Mouse (Mus musculus): Measurements from ENCODE around the gene Fgd3.

Gene Fgd3

DNA sequence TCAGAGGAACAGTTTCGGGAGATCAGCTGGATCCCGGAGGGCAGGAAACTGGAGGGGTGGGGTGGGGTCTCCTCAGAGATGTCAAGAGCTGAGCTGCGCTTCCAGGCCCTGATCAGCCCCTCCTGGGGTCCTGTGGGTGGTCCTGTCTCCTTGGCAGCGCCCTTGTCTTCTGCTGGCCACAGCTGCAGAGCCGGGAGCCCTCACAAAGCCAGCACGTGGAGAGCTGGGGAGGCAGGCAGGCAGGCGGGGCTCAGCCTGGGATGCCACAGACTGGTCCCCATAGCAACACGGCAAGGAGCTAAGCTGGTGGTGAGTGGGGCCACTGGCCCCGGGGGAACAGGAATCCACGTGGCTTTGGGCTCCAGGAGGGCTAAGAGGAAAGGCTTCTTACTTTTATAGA is at the start of gene Fgd3:
Gene Fgd3, minus strand, starts transcription at position 272 of the 400 bp plus-strand sequence.
- DNase-seq (ENCODE audit: low spot score) = peak; percentile 85

DNA sequence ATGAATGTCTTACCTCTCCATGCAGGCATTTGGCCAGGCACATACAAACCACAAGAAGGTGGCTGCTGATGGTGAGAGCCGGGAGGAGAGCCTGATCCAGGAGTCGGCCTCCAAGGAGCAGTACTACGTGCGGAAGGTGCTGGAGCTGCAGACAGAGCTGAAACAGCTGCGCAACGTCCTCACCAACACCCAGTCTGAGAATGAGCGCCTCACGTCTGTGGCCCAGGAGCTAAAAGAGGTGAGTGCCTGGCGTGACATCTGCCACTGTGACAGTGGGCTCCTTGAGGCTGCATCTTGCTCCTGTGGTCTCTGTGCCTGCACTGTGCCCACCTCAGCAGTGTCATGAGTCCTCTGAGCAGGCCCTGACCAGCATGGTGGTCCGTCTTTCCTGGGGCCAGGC is 49.3 kb upstream of the Fgd3 start:
- no peak for DNase-seq (ENCODE audit: low spot score)

DNA sequence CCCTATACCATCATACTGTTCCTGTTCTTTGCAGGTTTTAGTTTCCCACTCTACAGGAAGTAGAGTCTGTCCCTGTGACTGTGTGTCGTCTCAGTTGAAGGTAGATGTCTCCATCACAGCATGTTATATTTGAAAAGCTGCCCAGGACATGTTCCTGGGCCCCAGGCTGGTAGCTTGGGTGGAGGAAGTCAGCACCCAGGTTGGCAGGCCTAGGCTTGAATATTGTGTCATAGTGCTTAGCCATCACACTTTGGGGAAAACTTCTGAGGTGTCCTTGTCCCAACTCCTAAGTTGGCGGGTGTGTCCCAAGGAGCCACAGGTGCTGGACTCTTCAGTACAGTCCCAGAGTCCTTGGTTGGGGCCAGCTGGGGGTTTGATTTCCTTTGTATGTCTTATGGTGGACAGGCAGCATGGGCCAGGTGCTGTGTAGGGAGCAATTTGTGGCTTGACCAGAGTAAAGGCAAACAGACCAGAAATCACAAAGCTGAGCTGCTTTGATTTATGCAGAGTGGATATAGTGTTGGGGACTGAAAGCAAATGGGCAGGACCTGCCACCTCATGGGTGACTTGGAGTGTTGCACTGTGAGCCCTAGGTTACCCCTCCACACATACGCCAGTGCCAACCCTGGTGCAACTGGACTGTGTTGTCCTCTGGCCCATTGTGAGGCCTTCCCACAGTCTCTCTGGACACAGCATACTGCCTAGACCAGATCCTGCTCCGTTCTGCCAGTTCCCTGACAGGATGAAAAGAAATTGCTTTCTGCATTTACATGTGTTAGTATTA is 47.7 kb upstream of the Fgd3 start:
- DNase-seq (ENCODE audit: low spot score) = no peak

DNA sequence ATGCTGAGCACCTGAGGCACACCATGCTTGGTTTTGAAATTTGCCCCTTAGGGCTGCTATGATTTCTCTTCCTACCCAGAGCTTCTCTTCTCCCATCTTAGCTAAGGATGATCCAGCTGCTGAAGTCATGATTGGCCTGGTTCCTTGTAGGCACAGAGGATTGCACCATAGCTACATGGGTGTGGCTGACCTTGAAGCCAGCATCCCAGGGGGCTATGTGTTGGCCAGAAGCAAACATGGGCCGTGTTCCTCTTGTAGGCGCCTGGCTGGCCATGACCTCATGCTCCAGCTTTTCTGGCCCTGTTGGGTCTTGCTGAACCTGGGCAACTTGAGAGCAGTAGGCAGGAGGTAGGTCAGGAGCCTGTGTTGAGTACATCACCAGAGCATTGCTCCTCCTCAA is 44.6 kb upstream of the Fgd3 start:
- no peak for DNase-seq (ENCODE audit: low spot score)

DNA sequence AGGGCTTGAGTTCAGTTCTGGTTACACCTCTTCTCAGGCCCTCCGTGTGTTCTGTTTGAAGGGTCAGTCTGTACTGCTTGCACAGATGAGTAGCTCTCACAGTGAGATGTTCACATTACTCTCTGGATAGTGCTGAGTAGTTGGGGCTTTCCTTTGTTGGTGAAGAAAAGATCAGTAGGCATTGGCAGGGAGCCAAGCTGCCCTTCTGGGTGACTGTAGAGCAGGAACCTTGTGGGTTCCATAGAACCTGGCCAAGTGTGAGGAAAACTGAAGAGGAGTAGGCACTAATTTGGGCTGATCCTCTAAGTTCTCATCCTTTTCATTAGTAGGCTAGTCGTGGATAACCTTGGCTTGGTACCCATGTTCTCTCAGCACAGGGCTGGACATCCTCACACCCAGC is 42.7 kb upstream of the Fgd3 start:
- DNase-seq (ENCODE audit: low spot score) = no peak

DNA sequence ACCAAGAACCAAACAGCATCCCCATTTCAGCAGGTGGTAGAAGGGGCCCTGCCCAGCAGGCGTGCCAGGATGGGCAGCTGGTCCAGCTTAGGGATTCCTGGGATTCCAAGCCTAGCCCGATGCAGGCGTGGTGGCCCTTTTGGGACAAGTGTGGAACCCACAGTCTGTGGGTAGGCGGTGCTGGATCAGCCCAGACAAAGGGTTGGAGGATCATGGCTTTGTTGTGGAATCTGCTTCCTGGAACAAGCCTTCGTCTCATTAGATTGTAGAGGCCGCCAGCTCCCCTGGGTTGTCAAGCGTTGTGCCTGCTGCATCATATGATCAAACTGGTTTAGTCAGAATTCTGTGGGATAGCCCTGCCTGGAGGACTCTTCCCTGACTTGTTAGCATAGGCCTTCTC is 42.3 kb upstream of the Fgd3 start:
- no peak for DNase-seq (ENCODE audit: low spot score)

DNA sequence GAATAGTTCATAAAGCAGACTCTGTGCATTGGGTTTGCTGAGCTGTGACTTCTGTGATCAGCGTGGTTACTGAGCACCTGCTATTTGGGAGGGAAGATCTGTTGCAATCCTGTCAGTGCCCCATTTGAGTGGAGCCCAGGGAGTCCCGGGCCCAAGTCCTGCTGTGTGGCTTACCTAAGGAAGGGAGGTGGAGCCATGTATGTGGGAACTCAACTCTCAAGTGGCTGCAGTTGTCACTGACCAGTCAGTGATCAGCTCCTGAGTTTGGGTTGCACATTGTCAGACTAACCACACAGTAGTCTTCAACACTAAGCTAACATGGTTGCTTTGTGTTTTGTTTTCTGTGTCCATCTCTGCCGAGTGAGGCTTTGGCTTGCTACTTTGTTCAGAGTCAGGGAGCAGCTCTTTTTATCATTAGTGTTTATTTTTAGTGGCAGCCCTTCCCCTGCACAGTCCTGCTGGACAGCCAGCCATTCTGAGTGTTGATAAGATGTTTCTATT is 40.8 kb upstream of the Fgd3 start:
- no peak for DNase-seq (ENCODE audit: low spot score)

DNA sequence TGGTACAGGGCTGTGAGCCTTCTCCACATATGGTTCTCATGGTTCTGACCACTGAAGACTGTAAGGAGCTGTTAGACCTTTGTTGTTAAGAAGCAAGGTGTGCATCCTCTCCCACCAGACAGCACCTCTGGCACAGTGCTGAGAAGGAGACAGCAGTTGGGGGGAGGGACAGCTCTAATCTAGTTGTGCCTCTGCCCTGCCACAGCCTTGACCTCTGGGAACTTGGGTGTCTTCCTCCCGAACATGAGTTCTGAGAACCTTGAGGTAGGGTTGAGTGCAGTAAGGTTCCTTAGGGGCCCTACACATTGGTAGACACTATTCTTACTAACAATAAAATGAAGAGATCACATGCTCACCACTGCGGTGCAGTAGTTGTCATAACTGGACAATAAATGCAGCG is 38.1 kb upstream of the Fgd3 start:
- no peak for DNase-seq (ENCODE audit: low spot score)

DNA sequence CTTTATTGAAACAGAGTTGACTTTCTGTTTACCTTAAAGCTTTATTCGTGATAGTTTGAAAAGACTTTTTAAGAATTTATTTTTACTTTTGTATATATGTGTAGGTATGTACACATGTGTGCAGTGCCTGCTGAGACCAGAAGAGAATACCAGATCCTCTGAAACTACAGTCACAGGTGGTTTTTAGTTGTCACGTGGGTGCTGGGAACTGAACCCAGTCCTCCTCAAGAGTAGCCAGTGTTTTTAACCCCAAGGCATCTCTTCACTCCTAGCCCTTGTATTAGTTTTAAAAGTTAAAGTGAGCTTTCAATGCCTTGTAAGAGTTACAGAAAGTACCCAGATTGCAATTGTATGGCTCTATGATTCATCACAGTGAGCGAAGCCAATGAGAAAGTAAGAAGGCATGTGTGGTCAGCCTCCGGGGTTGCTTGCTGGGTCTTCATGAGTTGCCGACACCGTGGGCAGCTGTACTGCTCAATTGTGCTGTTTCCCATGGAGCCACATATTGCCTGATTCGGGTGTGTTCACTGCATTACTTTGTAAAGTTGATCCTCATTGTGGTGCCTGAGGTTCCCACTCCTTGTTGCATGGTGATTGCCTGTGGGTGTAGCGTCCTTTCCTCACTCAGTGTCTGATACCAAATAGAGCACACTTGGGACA is 37.4 kb upstream of the Fgd3 start:
- DNase-seq (ENCODE audit: low spot score) = no peak

DNA sequence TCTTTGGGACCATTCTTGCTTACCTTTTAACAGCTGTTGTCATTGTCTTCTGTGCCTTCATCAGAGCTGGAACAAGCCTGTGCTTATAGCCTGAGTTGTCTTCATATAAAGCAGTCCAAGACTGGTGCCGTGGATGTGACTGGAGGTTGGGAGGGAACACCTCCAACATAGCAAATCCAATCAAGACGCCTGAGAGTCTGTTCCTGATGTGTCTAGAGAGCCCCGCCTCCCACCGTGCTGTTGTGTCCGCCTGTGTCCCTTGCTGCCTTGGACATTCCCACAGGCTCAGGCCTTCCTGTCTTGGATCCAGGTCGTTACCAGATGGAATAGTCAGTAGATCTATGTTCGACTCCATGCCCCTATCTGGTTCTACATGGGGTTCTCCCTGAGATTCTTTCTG is 36.0 kb upstream of the Fgd3 start:
- no peak for DNase-seq (ENCODE audit: low spot score)

DNA sequence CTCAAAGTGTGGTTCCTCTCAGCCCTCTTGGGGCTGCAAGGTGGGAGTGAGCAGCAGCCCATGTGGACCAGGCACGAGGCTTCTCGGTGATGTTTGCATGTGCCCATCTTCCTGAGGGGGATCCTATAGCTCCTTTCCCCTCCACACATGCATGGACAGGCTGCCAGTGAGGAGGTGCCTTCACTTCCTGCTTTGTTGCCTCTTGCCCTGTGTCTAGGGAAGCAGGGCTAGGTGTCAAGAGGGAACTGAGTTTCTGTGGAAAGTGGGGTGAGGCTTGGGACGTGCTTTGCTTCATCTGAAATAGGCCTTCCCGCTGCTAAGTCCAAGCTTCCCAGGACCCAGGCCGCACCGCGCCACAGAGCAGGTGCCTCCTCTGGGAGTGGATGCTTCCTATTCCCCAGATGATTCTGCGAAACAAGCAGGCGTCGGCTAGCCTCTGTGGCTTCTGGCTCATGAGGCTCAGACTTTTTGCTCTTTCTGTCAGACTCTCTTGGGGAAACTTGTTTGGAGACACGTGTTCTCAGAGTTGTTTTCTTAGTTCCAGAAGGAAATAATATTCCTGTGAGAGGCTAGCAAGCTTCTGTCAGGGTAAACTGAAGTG is 35.5 kb upstream of the Fgd3 start:
- no peak for DNase-seq (ENCODE audit: low spot score)

DNA sequence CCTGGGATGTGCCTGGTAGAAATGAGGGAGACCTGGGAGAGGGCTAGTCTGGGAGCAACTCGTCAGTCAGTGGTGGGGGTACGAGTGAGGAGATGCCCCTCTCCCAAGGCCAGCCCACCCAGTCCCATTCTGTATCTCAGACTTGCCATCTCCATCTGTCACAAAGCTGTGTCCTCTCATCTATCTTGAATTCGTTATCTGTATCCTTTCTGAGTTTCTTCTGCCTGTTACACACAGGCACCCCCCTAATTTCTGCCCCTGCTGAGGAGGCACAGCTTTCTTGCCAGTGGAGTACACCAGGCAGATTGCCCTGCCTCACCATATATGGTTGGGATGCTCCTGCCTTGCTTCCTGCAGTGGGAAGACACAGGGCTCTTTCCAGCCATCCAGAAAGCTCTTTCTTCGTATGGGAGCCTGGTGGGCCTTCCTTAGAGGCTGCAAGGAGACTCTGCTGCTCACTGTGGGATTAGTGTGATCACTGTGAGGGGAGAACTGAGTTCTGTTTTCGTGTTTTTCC is 33.9 kb upstream of the Fgd3 start:
- DNase-seq (ENCODE audit: low spot score) = no peak

DNA sequence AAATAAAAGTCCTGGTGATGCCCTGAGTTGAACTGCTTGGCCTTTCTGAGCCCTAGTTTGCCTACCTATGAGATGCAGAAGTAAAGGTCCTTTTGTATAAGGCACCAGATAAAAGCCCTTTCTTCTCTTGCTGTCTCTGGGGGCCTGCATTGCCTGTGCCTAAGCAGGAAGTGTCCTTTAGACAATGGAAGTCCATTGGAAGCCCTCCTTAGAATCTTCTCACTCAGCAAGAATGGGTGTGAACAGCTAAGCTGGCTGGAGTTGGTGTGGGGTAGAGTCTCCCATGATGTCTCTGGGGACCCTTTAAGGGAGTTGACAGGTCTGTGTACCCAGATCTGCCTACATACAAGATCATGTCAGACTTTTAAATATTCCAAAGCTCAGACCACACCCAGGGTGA is 33.3 kb upstream of the Fgd3 start:
- no peak for DNase-seq (ENCODE audit: low spot score)

DNA sequence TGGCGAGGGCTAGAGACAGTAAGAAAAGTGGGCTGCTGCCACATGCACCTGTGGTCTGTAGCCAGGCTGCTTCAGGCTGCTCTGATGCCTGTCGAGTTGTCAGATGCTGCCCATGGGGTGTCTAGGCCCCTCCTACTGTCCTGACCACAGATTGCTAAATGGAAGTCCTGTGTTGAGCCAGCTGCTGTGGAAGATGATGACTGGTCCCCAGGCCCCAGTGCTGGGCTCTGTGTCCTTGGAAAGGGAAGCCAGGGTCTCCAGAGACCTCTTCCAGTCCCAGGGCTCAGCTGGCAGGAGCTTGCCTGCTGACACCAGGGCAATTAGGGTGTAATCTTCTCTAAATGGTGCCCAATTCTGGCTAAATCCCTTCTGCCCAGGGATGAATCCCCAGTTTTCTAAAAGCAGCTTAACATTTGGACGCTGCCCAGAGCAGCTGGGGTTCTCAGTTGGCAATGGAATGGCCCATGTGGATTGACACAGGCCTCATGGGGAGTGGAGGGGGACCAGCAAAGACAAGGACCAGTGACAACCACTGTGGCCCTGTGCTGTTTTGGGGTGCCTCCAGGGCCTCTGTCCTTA is 32.6 kb upstream of the Fgd3 start:
- DNase-seq (ENCODE audit: low spot score) = no peak

DNA sequence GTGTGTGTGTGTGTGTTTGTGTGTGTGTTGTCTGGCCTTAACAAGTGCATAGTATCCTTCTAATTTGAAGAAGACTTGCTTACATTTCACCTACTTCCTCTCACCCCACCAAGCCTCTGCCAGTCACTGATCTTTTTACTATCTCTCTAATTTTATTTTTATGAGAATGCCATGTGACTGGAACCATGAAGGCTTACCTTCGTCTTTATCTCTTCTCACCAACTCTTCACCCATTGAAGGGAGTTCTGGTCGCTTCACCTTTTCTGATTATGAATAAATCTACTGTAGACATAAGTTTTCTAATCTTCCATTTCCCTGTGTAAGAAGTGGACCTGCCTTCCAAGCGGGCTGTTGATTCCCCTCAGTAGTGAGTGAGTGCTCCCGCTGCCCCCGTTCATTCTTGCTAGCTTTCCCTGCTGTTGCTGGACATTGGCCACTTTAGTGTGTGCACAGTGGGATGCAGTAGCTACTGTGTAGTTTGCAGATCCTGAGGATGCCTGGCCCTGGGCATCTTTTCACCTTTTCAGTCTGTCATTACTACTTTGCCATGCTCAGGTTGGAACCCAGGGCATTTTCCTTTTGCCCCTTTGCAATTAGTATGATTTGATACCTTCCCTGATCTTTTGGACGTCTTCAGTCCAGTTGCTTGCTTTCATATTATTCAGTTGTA is 29.9 kb upstream of the Fgd3 start:
- DNase-seq (ENCODE audit: low spot score) = no peak

DNA sequence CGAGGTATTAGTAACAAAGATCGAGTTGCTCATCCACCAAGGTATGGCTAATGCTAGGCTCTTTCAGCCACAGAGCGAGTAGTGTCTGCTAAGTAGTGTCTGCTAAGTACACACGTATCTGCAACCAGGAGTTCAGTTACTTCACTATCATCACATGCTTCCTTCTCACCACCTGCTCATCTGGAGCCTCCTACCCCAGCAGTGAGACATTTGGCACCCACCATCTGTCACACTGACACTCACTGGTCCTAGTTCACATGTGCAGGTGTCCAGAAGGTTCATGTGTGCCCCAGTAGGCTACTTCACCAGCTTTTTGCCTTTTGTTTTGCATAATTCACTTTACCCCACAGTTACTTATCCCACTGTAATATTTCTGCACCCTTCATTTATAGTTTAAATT is 29.2 kb upstream of the Fgd3 start:
- DNase-seq (ENCODE audit: low spot score) = no peak

DNA sequence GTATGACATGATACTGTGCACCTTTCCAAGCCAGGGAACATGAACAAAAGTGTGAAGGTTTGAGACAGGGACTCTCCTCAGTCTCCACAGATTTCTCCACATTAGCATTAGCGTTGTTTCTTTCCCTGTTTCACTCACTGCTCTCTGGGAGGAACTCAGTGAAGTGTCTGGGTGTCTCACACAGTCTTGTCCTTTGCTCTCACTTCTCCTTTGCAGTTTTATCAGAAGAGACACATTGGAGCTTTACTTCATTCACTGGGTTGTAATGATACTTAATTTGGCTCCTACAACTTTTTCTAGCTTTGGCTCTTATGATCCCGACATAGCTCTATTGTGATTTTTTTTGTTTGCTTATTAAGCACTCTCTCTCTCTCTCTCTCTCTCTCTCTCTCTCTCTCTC is 28.4 kb upstream of the Fgd3 start:
- DNase-seq (ENCODE audit: low spot score) = no peak

DNA sequence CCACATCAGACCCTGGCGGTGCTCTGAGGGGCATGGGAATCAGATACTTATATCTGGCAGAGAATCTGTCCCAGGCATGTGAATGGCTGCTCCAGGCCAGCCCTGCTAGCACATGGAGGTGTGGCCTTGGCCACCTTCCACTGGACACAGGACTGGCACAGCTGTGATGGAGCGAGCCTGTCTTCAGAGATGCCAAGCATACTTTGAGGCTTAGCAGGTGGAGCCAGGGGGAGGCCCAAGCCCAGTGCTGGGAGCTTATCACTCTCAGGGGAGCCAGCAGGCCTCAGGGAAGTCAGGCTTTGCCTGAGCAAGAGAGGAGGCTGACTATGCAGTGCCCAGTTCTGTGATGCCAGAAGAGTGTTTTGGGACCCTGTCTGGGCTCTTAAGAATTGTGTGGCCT is 25.4 kb upstream of the Fgd3 start:
- no peak for DNase-seq (ENCODE audit: low spot score)

DNA sequence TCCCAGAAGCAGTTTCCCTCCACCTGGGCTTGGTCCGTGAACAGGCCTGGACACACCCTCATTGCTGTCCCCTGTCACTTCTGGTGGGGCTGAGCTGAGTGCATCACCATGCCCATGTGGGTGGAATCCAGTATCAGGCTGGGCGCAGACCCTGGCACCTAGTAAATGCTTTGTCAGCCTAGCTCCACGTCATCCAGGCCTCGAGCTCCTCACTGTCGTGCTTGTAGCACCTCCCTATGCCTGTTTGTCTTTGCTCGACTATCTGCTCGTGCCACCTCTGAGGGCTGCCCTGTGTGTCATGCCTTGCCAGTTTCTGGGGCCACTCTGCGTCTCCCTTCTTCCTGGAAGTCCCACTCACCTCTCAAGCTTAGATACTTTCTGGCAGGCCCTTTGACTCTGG is 24.5 kb upstream of the Fgd3 start:
- DNase-seq (ENCODE audit: low spot score) = no peak

DNA sequence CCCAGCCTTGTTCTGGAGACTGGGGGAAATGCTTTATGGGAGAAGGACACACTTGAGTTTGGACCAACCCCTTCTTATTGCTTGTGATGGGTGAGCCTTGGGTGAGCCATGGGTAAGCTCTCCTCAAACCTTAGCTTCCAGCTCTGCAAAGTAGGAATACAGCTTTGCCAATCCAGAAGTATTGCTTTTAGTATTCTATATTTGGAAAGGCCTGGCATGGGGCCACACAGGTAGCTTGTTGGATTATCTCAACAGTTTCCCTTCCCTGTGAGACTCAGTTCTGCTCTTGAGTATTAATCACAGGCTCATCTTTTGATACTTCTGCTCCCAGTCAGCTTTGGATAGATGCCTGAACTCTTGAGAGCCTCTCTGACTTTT is 22.6 kb upstream of the Fgd3 start:
- DNase-seq (ENCODE audit: low spot score) = no peak

DNA sequence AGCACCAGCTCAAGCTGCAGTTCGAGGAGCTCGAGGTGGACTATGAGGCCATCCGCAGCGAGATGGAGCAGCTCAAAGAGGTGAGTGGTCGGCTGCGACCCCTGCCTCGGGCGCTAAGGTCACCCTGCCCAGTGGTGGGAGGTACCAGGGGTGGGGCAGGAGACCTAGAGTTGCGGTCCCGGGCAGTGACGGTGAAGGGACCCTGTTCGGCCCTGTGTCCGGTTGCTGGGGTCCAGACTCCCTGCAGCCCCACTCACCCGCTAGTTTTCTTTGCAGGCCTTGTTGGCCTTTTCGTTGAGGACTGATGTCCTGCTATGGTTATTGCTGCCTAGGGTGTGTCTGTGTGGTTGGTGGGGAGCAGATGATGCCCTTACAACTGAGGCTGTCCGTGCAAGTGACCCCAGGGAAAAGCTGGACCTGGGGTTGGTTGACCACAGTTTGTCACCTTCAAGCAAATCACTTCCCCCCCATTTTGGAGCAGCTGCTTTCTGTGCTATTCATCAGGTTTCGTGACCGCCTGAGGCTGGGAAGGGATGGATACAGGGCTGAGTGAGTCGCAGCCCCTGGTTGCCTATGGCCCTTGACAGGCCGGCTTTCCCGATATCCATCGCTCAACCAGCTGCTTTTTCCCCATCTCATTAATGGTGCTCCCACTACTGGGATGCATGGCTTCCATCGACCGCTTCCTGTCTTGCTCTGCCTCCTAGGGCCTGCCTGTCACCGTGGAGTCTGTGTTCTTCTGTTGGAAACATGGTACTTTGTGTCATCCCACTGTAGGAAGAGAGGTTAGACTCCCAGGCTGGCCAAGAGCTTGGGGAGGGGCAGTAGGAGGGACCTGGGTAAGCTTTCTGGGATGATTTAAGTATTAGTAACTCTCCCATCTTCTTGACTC is 22.0 kb upstream of the Fgd3 start:
- peak; percentile 42 for DNase-seq (ENCODE audit: low spot score)
